Mouse (Mus musculus) heart, embryonic 15.5 days (tissue): ENCODE results near the gene Fbxo9. TPM values are rescaled to one million over a fixed set of nuclear protein-coding genes. Genes with fewer than 3 reads are reported as not detected.

Experiments
- ATAC-seq: fragments of 200-750 bp; cut with Nextera tagmentation; replicated peaks from 2 replicates; pipeline ENCODE4 v1.8.0; 2017; ENCODE audit warnings: low read depth, moderate TSS enrichment; ENCODE audit not compliant: insufficient number of reproducible peaks, insufficient read depth, low FRiP score
- H3K27ac ChIP-seq: fragments of 300-500 bp; sonication (generic); 2 replicates; pipeline ENCODE4 v1.5.1; 2015; ENCODE audit warnings: mild to moderate bottlenecking, inconsistent platforms
- H3K27me3 ChIP-seq: fragments of 300-500 bp; sonication (generic); 2 replicates; pipeline ENCODE4 v1.6.1; 2015; ENCODE audit warnings: inconsistent platforms
- H3K36me3 ChIP-seq: fragments of 300-500 bp; sonication (generic); 2 replicates; pipeline ENCODE4 v1.6.1; 2015; ENCODE audit warnings: mild to moderate bottlenecking, inconsistent platforms
- H3K4me1 ChIP-seq: fragments of 300-500 bp; sonication (generic); replicated peaks from 2 replicates; pipeline ENCODE4 v1.6.1; 2015; ENCODE audit warnings: inconsistent platforms
- H3K4me2 ChIP-seq: fragments of 300-500 bp; sonication (generic); 2 replicates; pipeline ENCODE4 v1.6.1; 2015; ENCODE audit warnings: inconsistent platforms, mild to moderate bottlenecking, moderate library complexity
- H3K4me3 ChIP-seq: fragments of 300-500 bp; sonication (generic); 2 replicates; pipeline ENCODE4 v1.5.1; 2015; ENCODE audit warnings: mild to moderate bottlenecking, inconsistent platforms
- H3K9ac ChIP-seq: fragments of 300-500 bp; sonication (generic); 2 replicates; pipeline ENCODE4 v1.6.1; 2015; ENCODE audit warnings: mild to moderate bottlenecking, inconsistent platforms
- H3K9me3 ChIP-seq: fragments of 300-500 bp; sonication (generic); replicated peaks from 2 replicates; pipeline ENCODE4 v1.6.1; 2016; ENCODE audit warnings: inconsistent platforms
- WGBS: fragments of 180-500 bp; shearing (Covaris S2); methylation state at CpG from one replicate; pipeline ENCODE4 v1.1.7; 2015; ENCODE audit warnings: mixed read lengths; 5-methylcytosine and 5-hydroxymethylcytosine counted together
- polyA plus RNA-seq: library from polyadenylated mRNA; unstranded; fragments of >200 nt; fragmentation: Nextera tagmentation; extraction: Ambion mirVana; gene quantifications from 2 replicates; pipeline ENCODE4 v1.2.1, GENCODE M21; 2015

Fbxo9 gene
- polyA plus RNA-seq, 1 experiment from 2014 or later = 42.4 TPM

GRCm38 (mm10) chr9:78070496-78070895, 38.4 kb downstream of the Fbxo9 start:
- Histone ChIP-seq H3K4me2 (no peak overlapping the region), H3K4me3 (no peak overlapping the region), H3K36me3 (no peaks in the 10 kb centered on the region), H3K27ac (no peak overlapping the region), H3K4me1 (no peaks in the 10 kb centered on the region), H3K27me3 (no peaks in the 10 kb centered on the region), H3K9me3 (no peaks in the 10 kb centered on the region), H3K9ac (no peak overlapping the region)
- ATAC-seq = no peak
- WGBS = 67% methylated on average over 5 of the region's 5 CpGs

GRCm38 (mm10) chr9:78064121-78064520, 44.7 kb downstream of the Fbxo9 start:
- no peak overlapping the region for H3K4me2 ChIP-seq

GRCm38 (mm10) chr9:78062392-78062791, 46.5 kb downstream of the Fbxo9 start:
- Histone ChIP-seq H3K27ac (no peak overlapping the region), H3K36me3 (no peaks in the 10 kb centered on the region), H3K9ac (no peak overlapping the region), H3K4me1 (peaks cover 7% of the 10 kb centered on the region; the same call in 1 of the 2 replicates), H3K4me3 (no peak overlapping the region), H3K4me2 (no peak overlapping the region), H3K9me3 (no peaks in the 10 kb centered on the region), H3K27me3 (no peaks in the 10 kb centered on the region)
- ATAC-seq = no peak
- WGBS = 79% methylated on average over 9 of the region's 9 CpGs

More at GRCm38 (mm10) chr9:78064121-78064520, 44.7 kb downstream of the Fbxo9 start:
- H3K9ac ChIP-seq = no peak overlapping the region
- WGBS = 44% methylated on average over 10 of the region's 10 CpGs
- no peak overlapping the region for H3K4me3 ChIP-seq
- no peaks in the 10 kb centered on the region for H3K9me3 ChIP-seq
- H3K36me3 ChIP-seq = no peaks in the 10 kb centered on the region
- no peaks in the 10 kb centered on the region for H3K27me3 ChIP-seq
- no peak for ATAC-seq
- no peak overlapping the region for H3K27ac ChIP-seq
- peaks cover 7% of the 10 kb centered on the region; the same call in 1 of the 2 replicates for H3K4me1 ChIP-seq

- no peak overlapping the region for H3K4me2 ChIP-seq
Measured at GRCm38 (mm10) chr9:78059525-78060120, 49.2 kb downstream of the Fbxo9 start.

GRCm38 (mm10) chr9:78054298-78054697, 54.6 kb downstream of the Fbxo9 start:
- Histone ChIP-seq H3K9ac (no peak overlapping the region), H3K4me3 (no peak overlapping the region), H3K4me2 (no peak overlapping the region), H3K4me1 (no peaks in the 10 kb centered on the region; the same call in 1 of the 2 replicates), H3K9me3 (no peaks in the 10 kb centered on the region), H3K27me3 (no peaks in the 10 kb centered on the region), H3K27ac (no peak overlapping the region), H3K36me3 (no peaks in the 10 kb centered on the region)
- ATAC-seq = no peak
- 88% methylated on average over 3 of the region's 3 CpGs for WGBS

More at GRCm38 (mm10) chr9:78059525-78060120, 49.2 kb downstream of the Fbxo9 start:
- H3K36me3 ChIP-seq = no peaks in the 10 kb centered on the region
- no peak overlapping the region for H3K4me3 ChIP-seq
- WGBS = 72% methylated on average over 16 of the region's 16 CpGs
- peaks cover 7% of the 10 kb centered on the region; the same call in 1 of the 2 replicates for H3K4me1 ChIP-seq
- no peaks in the 10 kb centered on the region for H3K27me3 ChIP-seq
- ATAC-seq = no peak
- H3K9ac ChIP-seq = no peak overlapping the region
- no peaks in the 10 kb centered on the region for H3K9me3 ChIP-seq
- no peak overlapping the region for H3K27ac ChIP-seq

GRCm38 (mm10) chr9:78053821-78054220, 55.0 kb downstream of the Fbxo9 start:
- Histone ChIP-seq H3K27me3 (no peaks in the 10 kb centered on the region), H3K27ac (no peak overlapping the region), H3K9ac (no peak overlapping the region), H3K9me3 (no peaks in the 10 kb centered on the region), H3K4me3 (no peak overlapping the region), H3K36me3 (no peaks in the 10 kb centered on the region), H3K4me1 (no peaks in the 10 kb centered on the region; the same call in 1 of the 2 replicates), H3K4me2 (no peak overlapping the region)
- ATAC-seq = no peak
- WGBS = 66% methylated on average over 8 of the region's 8 CpGs

GRCm38 (mm10) chr9:78051677-78052076, 57.2 kb downstream of the Fbxo9 start, which contains the start of gene Gcm1:
Gcm1 (plus strand) TSS chr9:78051924.
- Histone ChIP-seq H3K27me3 (no peaks in the 10 kb centered on the region), H3K27ac (no peak within 1 kb of the TSS), H3K9ac (no peak within 1 kb of the TSS), H3K4me1 (peaks cover 4% of the 10 kb centered on the region), H3K9me3 (no peaks in the 10 kb centered on the region), H3K4me3 (no peak within 1 kb of the TSS), H3K36me3 (no peaks in the 10 kb centered on the region), H3K4me2 (no peak within 1 kb of the TSS)
- WGBS = 60% methylated on average over 3 of the region's 3 CpGs
- no peak for ATAC-seq

- no peaks in the 10 kb centered on the region for H3K27me3 ChIP-seq
- H3K4me3 ChIP-seq = no peak overlapping the region
- no peak for ATAC-seq
- H3K36me3 ChIP-seq = no peaks in the 10 kb centered on the region
- peaks cover 6% of the 10 kb centered on the region for H3K4me1 ChIP-seq
- H3K27ac ChIP-seq = no peak overlapping the region
- no peak overlapping the region for H3K4me2 ChIP-seq
- 43% methylated on average over 5 of the region's 5 CpGs for WGBS
- H3K9me3 ChIP-seq = no peaks in the 10 kb centered on the region
- H3K9ac ChIP-seq = no peak overlapping the region
Measured at GRCm38 (mm10) chr9:78050452-78050970, 58.4 kb downstream of the Fbxo9 start.

- Histone ChIP-seq H3K27me3 (no peaks in the 10 kb centered on the region), H3K9me3 (no peaks in the 10 kb centered on the region), H3K4me3 (peak overlapping the region; percentile 24), H3K36me3 (no peaks in the 10 kb centered on the region), H3K4me2 (peak overlapping the region; percentile 44), H3K27ac (no peak overlapping the region), H3K4me1 (peaks cover 13% of the 10 kb centered on the region), H3K9ac (no peak overlapping the region)
- ATAC-seq = no peak
- 28% methylated on average over 20 of the region's 20 CpGs for WGBS
Measured at GRCm38 (mm10) chr9:78046755-78047154, 62.1 kb downstream of the Fbxo9 start.

GRCm38 (mm10) chr9:78045171-78045570, 63.7 kb downstream of the Fbxo9 start:
- no peaks in the 10 kb centered on the region for H3K9me3 ChIP-seq
- H3K4me2 ChIP-seq = no peak overlapping the region
- WGBS = 37% methylated on average over 6 of the region's 6 CpGs
- no peak overlapping the region for H3K4me3 ChIP-seq
- H3K27ac ChIP-seq = peak overlapping the region; percentile 74
- H3K9ac ChIP-seq = no peak overlapping the region
- H3K36me3 ChIP-seq = no peaks in the 10 kb centered on the region
- peak; percentile 79 for ATAC-seq
- H3K4me1 ChIP-seq = peaks cover 13% of the 10 kb centered on the region
- no peaks in the 10 kb centered on the region for H3K27me3 ChIP-seq

GRCm38 (mm10) chr9:78038755-78039489, 69.9 kb downstream of the Fbxo9 start:
- H3K27ac ChIP-seq = no peak overlapping the region

More at GRCm38 (mm10) chr9:78038755-78039489, 69.9 kb downstream of the Fbxo9 start:
- H3K9me3 ChIP-seq = no peaks in the 10 kb centered on the region
- 35% methylated on average over 18 of the region's 18 CpGs for WGBS
- H3K4me3 ChIP-seq = no peak overlapping the region
- no peaks in the 10 kb centered on the region for H3K36me3 ChIP-seq
- H3K9ac ChIP-seq = no peak overlapping the region
- H3K27me3 ChIP-seq = no peaks in the 10 kb centered on the region
- 0 out of 2 replicates have a peak, but pooled peaks cover 3% of the 10 kb centered on the region for H3K4me1 ChIP-seq
- H3K4me2 ChIP-seq = peak overlapping the region; percentile 29; the same call in 1 of the 2 replicates
- ATAC-seq = peak; percentile 29; the same call in 1 of the 2 replicates
